Mouse (Mus musculus): ENCODE results near the gene Atf6b.

The Atf6b gene

DNA sequence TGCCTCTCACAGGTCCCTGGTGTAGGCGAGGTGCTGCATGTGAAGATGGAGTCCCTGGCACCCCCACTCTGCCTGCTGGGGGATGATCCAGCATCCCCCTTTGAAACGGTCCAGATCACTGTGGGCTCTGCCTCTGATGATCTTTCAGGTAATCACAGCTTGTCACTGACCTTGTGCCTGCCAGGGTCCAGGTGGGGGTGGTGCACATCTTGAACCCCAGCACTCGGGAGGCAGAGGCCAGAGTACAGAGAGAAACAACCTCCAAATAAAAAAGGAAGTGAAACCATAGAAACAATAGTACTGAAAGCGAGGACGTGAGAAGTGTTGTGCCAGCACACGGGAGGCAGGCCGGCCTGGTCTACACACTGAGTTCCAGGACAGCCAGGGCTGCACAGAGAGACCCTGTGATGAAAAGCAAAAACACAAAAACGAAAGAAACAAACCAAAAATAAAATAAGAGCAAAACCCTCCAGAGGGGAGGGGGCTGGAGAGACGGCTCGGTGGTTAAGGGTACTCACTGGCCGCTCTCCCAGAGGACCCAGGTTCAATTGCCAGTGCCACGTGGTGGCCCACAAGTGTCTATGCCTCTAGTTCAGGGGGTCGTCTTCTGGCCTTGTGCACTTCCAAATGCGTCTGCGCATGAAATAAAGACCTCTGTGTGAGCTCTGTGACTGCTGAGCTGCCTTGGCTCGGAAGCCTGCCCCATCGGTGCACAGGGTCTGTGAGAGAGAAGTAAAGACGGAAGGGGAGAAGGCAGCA, 2.3 kb downstream of the Atf6b start:
- no peak for DNase-seq

DNA sequence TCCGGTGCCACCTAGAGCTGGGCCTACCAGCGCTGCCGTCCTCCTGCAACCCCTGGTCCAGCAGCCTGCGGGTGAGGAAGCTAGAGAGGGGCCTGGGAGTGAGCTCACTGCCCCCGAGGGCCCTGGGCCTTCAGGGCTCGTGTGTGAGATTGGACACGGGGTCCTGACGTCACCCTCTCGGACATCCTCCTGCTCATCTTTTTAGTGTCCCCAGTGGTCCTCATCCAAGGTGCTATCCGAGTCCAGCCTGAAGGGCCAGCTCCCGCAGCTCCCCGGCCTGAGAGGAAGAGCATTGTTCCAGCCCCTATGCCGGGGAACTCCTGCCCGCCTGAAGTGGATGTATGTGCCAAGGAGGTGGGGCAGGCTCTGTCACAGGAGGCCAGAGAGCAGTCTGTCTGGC, 3.8 kb downstream of the Atf6b start:
- no peak for DNase-seq

DNA sequence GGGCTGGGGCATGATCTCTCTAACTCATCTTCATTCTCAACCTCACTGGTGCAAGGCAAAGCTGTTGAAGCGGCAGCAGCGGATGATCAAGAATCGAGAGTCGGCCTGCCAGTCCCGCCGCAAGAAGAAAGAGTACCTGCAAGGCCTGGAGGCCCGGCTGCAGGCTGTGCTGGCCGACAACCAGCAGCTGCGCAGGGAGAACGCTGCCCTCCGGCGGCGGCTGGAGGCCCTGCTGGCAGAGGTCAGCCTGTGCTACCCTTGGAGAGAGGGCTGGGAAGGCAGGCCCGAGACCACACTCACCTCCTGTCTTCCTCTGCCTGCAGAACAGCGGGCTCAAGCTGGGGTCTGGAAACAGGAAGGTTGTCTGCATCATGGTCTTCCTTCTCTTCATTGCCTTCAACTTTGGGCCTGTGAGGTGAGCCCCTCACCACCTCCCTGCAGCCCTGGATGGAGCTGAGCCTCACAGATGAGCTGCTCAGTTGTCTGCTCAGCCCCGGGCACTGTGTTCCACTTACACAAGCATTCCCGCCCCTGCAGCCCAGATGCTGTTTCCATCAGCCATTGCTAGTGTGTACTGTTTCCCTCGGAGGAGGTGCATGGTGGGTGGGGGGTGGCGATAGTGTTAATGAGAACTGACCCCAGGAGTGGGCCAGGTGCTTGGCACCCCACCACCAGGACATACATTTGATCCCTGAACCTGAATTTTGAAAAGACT, 4.7 kb downstream of the Atf6b start:
- DNase-seq: peak; percentile 56 to 66

DNA sequence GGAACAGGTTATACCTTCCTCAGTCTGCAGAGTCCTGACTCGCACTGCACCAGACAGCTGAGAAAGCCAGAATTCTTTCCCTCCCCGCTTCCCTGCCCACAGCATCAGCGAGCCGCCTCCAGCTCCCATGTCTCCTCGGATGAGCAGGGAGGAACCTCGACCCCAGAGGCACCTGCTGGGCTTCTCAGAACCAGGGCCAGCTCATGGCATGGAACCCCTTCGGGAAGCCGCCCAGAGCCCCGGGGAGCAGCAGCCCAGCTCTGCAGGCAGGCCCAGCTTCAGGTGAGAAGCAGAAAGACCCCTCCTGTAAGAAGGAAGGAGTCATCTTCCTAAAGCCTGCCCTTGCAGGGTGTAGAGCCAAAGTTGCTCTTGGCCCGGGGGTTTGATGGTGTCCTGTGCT, 5.6 kb downstream of the Atf6b start:
- DNase-seq: no peak

GRCm38 (mm10) chr17:34652985-34653384, 6.0 kb downstream of the Atf6b start:
- DNase-seq: no peak

- peak in 1 of 2 experiments; percentile 55 for DNase-seq
Measured at GRCm38 (mm10) chr17:34653746-34654285, 6.9 kb downstream of the Atf6b start.

DNA sequence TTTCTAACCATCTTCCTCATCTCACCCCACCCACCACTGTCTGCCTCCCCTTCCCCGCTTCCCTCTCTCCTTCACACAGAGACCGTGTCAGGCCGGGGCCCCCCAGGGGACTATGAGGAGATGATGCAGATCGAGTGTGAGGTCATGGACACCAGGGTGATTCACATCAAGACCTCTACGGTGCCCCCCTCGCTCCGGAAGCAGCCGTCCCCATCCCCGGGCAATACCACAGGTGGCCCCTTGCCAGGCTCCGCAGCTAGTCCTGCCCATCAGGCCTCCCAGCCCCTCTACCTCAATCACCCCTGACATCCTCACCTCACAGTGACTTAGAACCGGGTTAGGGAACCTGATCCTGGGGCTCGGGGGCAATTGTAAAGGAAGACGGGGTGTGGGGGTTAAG, 7.4 kb downstream of the Atf6b start:
- no peak for DNase-seq

GRCm38 (mm10) chr17:34655160-34655559, 8.2 kb downstream of the Atf6b start:
- DNase-seq: peak; percentile 58 to 80

DNA sequence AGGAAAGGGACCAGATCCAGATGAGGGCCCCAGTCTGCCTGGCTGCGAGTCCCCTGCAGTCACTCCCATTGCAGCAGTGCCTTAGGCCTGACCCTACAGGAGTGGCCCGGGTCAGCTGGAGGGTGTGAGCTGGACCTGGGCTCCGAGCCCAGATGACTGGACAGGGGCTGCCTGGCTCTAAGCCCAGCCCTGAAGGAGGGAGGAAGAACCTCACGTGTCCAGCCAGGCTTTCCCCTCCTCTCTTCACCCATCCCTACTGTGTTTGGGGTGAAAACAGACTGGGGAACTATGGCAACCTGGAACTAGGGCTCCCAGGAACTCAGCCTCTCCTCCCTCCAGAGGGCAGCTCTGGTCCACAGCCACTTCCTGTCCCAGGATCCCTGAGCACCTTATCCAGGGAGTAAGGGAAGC, 8.6 kb downstream of the Atf6b start:
- DNase-seq: peak; percentile 88 to 92

- no peak for DNase-seq
Measured at GRCm38 (mm10) chr17:34656666-34657065, 9.7 kb downstream of the Atf6b start.

GRCm38 (mm10) chr17:34657271-34657670, 10.3 kb downstream of the Atf6b start:
- DNase-seq: no peak

GRCm38 (mm10) chr17:34658145-34658544, 11.2 kb downstream of the Atf6b start:
- DNase-seq: no peak

DNA sequence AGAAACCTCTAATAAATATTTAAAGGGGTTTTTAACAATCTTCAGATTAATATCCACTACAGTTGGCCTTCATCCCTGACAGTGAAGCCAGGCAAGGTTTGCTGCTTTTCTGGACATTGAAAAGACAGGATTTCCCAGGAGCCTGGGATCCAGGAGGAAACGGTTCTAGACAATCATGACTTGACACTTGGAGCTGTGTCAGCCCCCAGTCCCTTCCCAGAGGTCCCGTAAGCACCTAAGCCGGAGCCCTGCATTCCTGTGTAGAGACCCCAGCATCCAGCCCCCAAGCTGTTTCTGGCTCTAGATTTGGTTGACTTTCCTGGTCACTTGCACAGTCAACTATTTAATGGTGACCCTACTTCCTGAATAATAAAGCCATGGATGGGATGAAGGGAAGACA, 11.6 kb downstream of the Atf6b start:
- no peak for DNase-seq

DNA sequence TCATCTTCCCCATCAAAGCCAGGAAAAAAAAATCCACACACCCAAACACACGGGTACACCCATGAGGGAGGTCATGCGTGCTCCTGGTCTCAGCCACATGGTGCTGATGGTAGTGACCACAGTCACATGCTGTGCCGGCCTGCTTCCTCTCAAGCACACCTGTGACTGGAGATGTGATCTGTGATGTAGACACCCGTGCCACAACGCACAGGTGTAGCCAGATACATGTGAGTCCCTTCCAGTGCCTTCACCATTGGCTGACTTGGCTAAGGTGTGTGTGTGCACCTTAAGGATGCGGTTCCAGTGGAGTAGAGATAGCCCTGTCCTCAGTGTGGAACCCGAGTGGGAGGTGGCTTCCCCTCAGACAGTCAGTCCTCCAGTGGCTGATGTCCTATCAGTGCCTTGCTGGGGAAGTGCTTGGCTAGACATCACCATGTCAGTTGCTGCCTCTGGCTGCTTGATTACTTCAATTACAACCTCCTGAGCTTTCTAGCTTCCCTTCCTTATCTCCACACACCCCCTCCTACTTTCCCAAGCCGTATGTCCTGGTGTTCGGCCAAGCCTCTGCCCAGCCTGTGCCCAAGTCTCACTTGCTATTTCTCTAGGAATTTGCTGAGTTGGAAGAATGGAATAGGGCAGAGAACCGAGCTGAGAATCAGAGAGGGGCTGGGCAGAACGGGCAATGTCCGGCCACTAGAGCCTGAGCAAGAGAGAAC, 12.4 kb downstream of the Atf6b start:
- peak in 1 of 2 experiments; percentile 48 for DNase-seq

GRCm38 (mm10) chr17:34659897-34660214, 12.9 kb downstream of the Atf6b start:
- no peak for DNase-seq

DNA sequence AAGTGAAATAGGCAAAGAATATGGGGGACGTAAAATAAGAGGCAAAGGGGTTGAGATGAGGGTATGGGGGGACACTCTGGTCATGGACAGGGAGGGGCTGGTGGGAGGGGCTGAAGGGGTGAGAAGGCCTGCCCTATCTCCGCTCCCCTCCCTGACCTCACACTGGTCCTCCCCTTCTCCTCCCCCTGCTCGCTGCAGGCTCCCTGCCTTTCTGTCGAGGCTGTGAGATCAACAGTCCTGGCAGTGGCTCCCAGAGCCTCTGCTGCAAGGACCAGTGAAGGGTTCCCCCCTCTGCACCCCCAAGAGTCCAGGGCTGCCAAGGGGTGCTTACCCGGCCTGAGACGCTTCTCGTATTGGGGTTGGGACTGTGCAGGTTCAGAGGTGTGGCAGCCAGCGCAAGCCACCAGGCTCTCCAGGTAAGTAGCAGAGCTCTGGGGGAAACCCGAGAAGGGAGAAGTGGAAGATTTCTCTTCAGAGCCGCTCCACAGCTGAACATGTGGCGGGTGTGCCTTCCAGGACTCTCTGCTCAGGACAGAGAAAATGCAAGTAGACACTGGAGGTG, 13.4 kb downstream of the Atf6b start:
- DNase-seq: no peak

DNA sequence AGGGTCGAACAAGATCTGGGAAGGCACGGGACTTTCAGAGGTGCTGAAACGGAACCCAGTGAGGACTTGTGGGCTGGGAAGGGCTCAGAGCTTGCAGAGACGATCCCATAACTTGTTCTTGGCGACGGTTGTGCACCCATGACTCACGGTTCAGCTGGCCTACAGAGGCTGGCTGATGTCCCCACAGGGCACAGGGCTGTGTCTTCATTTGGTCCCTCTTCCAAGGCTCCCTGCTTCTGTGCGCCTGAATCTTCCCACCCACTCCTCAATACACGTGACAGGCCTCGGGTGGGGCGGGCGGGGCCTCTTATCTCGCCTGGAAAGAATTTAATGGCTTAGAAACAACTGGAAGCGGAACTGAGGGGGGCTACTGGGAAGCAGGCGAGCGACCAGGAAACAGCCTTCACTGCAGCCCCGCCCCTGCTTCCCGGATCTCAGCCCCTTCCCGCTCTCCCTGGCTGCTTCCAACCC, 14.2 kb downstream of the Atf6b start:
- peak; percentile 60 to 72 for DNase-seq

DNA sequence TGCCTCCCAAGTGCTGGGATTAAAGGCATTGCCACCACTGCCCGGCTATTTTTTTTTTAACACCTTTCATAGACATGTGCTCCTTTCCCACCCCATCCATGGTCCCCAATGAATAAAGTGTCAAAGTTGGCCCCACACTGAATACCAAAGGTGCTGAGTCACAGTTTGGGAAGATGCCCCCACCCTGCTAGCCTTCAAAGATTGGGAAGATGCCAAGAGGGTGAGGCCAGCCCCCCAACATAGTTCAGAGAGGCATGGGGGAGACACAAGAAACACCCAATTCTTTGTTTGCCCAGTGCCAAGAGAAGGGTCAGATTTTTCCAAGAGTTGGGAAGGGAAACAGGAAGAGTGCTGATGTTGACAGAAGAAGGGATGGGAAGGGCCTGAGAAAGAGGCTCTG, 15.5 kb downstream of the Atf6b start:
- no peak for DNase-seq

DNA sequence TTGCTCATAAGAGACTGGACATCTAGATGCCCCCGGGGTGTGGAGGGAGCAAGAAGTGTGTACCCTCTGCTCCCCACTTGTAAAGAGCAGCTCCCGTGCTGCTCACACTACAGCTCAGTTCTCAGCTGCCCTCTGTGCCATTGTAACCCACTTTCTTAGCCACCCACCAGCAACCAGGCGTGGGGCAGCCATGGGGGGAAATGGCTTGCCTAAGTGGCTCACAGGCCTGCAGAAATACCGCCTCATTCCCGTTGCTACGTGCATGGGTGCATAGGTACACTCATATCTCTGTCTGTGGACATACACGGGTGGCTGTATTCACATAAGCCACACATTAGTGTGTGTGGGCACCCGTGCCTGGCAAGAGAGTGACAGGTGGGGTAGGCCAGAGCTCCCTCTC, 16.0 kb downstream of the Atf6b start:
- DNase-seq: no peak

DNA sequence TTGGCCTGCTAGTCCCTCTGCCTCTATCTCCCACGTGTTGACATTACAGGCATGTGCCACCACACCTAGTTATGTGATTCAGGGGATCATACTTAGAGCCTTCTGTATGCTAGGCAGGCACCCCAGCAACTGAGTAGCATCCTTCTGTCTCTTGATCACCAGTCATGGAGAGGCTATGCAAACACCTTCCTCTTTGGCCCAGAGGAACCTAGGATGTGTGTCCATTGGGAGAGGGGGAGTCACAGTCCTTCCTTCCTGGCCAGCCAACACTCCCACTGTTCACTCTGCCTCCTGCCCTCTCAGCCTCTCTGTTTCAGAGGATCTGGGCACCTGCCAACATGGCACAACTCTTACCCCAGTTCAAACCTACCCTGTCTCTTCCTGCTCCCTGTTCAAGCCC, 16.6 kb downstream of the Atf6b start:
- DNase-seq: no peak

- DNase-seq: no peak
Measured at GRCm38 (mm10) chr17:34664472-34664871, 17.5 kb downstream of the Atf6b start.

- no peak for DNase-seq
Measured at GRCm38 (mm10) chr17:34670235-34670634, 23.3 kb downstream of the Atf6b start, which contains the start of gene Tnxb. Tnxb (plus strand) TSS chr17:34670535.
